ENCODE assay signal across 10 mouse cellular contexts in genomic region chrX:142818057-142818682, GRCm38 (mm10).
DNase-seq lines count a peak whose midpoint lies in the region; ATAC-seq and TF ChIP-seq lines count a peak whose summit lies in the region.
"Had no signal": no experiment of that assay in that cellular context is flagged by ENCODE, and none has a peak within 500 bp of the region (broad histone marks: within the 10 kb centered on the region; RNA-seq: fewer than 3 reads in every experiment).

No protein-coding gene starts in this region.

- WGBS in heart, embryonic 11.5 days (ENCODE audit: insufficient replicate concordance), result 40% methylated on average over 10 of the region's 10 CpGs
- 43% methylated on average over 10 of the region's 10 CpGs for WGBS in forebrain, postnatal 0 days
- WGBS in limb, embryonic 11.5 days, result 37% methylated on average over 10 of the region's 10 CpGs
- WGBS in neural tube, embryonic 12.5 days, result 40% methylated on average over 10 of the region's 10 CpGs

- peak; percentile 42 for DNase-seq in heart, adult 11 months
- DNase-seq in B cell, adult 2 months, result peak; percentile 59 to 65
- peak; percentile 58 for DNase-seq in adipocyte (ENCODE audit: low spot score)
- peak; percentile 64 for DNase-seq in forebrain, postnatal 0 days
- DNase-seq in limb, embryonic 11.5 days (ENCODE audit: low spot score), result peak; percentile 70
- no peak for DNase-seq in ovary, postnatal 14 days (ENCODE audit: low spot score)

- H3K4me1 ChIP-seq in heart, embryonic 11.5 days (ENCODE audit: control insufficient read depth, insufficient read depth, low read length), result 0 out of 2 replicates have a peak, but pooled peaks cover 3% of the 10 kb centered on the region
- no peaks in the 10 kb centered on the region for H3K4me1 ChIP-seq in forebrain, postnatal 0 days (ENCODE audit: insufficient read depth)
- 0 out of 2 replicates have a peak, but pooled peaks cover 2% of the 10 kb centered on the region for H3K4me1 ChIP-seq in limb, embryonic 11.5 days (ENCODE audit: control insufficient read depth, insufficient read depth, low read length)
- H3K4me1 ChIP-seq in neural tube, embryonic 12.5 days, result no peaks in the 10 kb centered on the region
- H3K4me1 ChIP-seq: hindbrain, embryonic 15.5 days had no signal

- H3K9ac ChIP-seq in heart, embryonic 11.5 days (ENCODE audit: low read depth, low read length), result no peak overlapping the region
- no peak overlapping the region for H3K9ac ChIP-seq in forebrain, postnatal 0 days
- no peak overlapping the region for H3K9ac ChIP-seq in limb, embryonic 11.5 days (ENCODE audit: low read length)
- H3K9ac ChIP-seq in neural tube, embryonic 12.5 days, result no peak overlapping the region
- H3K9ac ChIP-seq: hindbrain, embryonic 15.5 days had no signal

- no peak overlapping the region for H3K27ac ChIP-seq in heart, embryonic 11.5 days (ENCODE audit: low read depth, low read length)
- H3K27ac ChIP-seq in forebrain, postnatal 0 days (ENCODE audit: low read depth, low read length), result no peak overlapping the region
- H3K27ac ChIP-seq in limb, embryonic 11.5 days (replicated peaks; ENCODE audit: low read depth, low read length), result no peak overlapping the region
- no peak overlapping the region for H3K27ac ChIP-seq in neural tube, embryonic 12.5 days
- H3K27ac ChIP-seq: hindbrain, embryonic 15.5 days had no signal

- TF ChIP-seq CTCF in forebrain, postnatal 0 days (IDR thresholded peaks at IDR 0.05; ENCODE audit: low read depth), result peak; percentile 71

- H3K4me3 ChIP-seq in heart, embryonic 11.5 days (ENCODE audit: low read depth, low read length), result no peak overlapping the region
- no peak overlapping the region for H3K4me3 ChIP-seq in forebrain, postnatal 0 days (ENCODE audit: low read depth, low read length)
- H3K4me3 ChIP-seq in limb, embryonic 11.5 days (ENCODE audit: low read depth, low read length), result no peak overlapping the region
- no peak overlapping the region for H3K4me3 ChIP-seq in neural tube, embryonic 12.5 days
- H3K4me3 ChIP-seq: hindbrain, embryonic 15.5 days; myocyte had no signal

- no peaks in the 10 kb centered on the region for H3K27me3 ChIP-seq in heart, embryonic 11.5 days (ENCODE audit: control insufficient read depth, insufficient read depth, low read length)
- no peaks in the 10 kb centered on the region for H3K27me3 ChIP-seq in forebrain, postnatal 0 days (ENCODE audit: insufficient read depth, low read length)
- no peaks in the 10 kb centered on the region for H3K27me3 ChIP-seq in limb, embryonic 11.5 days (ENCODE audit: control insufficient read depth, insufficient read depth, low read length)
- H3K27me3 ChIP-seq in neural tube, embryonic 12.5 days (replicated peaks), result no peaks in the 10 kb centered on the region
- H3K27me3 ChIP-seq: hindbrain, embryonic 15.5 days had no signal

- no peaks in the 10 kb centered on the region for H3K36me3 ChIP-seq in heart, embryonic 11.5 days (ENCODE audit: control insufficient read depth, insufficient read depth, low read length)
- H3K36me3 ChIP-seq in forebrain, postnatal 0 days (ENCODE audit: insufficient read depth), result no peaks in the 10 kb centered on the region
- H3K36me3 ChIP-seq in limb, embryonic 11.5 days (ENCODE audit: control insufficient read depth, insufficient read depth, low read length), result no peaks in the 10 kb centered on the region
- no peaks in the 10 kb centered on the region for H3K36me3 ChIP-seq in neural tube, embryonic 12.5 days
- H3K36me3 ChIP-seq: hindbrain, embryonic 15.5 days had no signal

- ATAC-seq in heart, embryonic 11.5 days (replicated peaks; ENCODE audit: insufficient number of reproducible peaks, low FRiP score, low TSS enrichment), result no peak
- ATAC-seq in forebrain, postnatal 0 days, result peak; percentile 40; the same call in 1 of the 2 replicates
- ATAC-seq in limb, embryonic 11.5 days (ENCODE audit: insufficient number of reproducible peaks, low FRiP score, low TSS enrichment, low read depth), result no peak
- ATAC-seq in neural tube, embryonic 12.5 days (ENCODE audit: low FRiP score, low read depth), result peak; percentile 17; the same call in 1 of the 2 replicates

- H3K9me3 ChIP-seq in heart, embryonic 11.5 days (replicated peaks; ENCODE audit: control insufficient read depth, low read length), result no peaks in the 10 kb centered on the region
- no peaks in the 10 kb centered on the region for H3K9me3 ChIP-seq in forebrain, postnatal 0 days (ENCODE audit: low read length)
- H3K9me3 ChIP-seq in limb, embryonic 11.5 days (ENCODE audit: control insufficient read depth, low read length), result no peaks in the 10 kb centered on the region
- no peaks in the 10 kb centered on the region for H3K9me3 ChIP-seq in neural tube, embryonic 12.5 days
- H3K9me3 ChIP-seq: hindbrain, embryonic 15.5 days had no signal

- no peak overlapping the region for H3K4me2 ChIP-seq in heart, embryonic 11.5 days
- H3K4me2 ChIP-seq in forebrain, postnatal 0 days (ENCODE audit: low read depth), result no peak overlapping the region
- no peak overlapping the region for H3K4me2 ChIP-seq in limb, embryonic 11.5 days (ENCODE audit: low read depth, severe bottlenecking)
- H3K4me2 ChIP-seq in neural tube, embryonic 12.5 days (replicated peaks), result no peak overlapping the region
- H3K4me2 ChIP-seq: hindbrain, embryonic 15.5 days had no signal

Comparison
In these comparisons a context has a peak if more than half of its experiments do, and no peak if none do; other contexts are left out.
1. ATAC-seq: peak in forebrain, postnatal 0 days (single experiment) and neural tube, embryonic 12.5 days (single experiment); none in heart, embryonic 11.5 days (single experiment) and limb, embryonic 11.5 days (single experiment).